In the genomic region with DNA sequence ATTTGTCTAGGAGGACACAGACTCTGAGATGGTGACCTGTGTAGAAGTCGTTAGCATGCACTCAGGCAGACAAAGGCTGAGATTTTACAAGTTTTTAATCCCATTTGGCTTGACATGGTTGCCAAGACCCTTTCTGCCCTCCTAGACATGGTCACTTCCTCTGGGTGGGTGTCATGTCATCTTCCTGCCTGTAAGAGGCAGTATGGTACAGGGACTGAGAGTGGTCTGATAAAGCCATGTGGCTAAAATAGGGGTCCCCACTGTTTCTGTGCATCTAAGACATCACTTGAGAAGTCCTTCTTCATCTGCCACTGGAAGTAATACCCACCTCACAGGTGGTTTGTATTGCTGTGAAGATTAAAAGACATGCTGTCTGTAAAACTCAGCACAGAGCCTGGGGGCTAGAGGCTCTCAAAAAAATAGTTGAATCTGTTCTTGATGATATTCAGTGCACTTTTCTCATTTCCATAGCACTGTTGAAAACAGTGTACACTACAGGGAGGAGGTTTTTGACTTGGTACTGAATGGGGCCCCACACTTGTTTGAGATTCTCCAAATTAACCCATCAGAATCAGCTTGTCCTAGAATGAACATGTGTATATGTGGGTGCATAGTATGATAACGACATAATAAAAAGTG, we compare ENCODE assay signal across 7 mouse cellular contexts. TPM values are rescaled to one million over a fixed set of nuclear protein-coding genes. Genes with fewer than 3 reads are reported as not detected.
DNase-seq lines count a peak whose midpoint lies in the region; ATAC-seq lines count a peak whose summit lies in the region.

No protein-coding gene starts in this region.

- H3K4me3 ChIP-seq in forebrain, embryonic 16.5 days (replicated peaks; ENCODE audit: low read length): no peak overlapping the region

- H3K36me3 ChIP-seq in forebrain, embryonic 16.5 days (ENCODE audit: control insufficient read depth, insufficient read depth): no peaks in the 10 kb centered on the region

- H3K9me3 ChIP-seq in forebrain, embryonic 16.5 days (ENCODE audit: control insufficient read depth, low read length): no peaks in the 10 kb centered on the region

- peaks cover 2% of the 10 kb centered on the region; the same call in 1 of the 2 replicates for H3K4me1 ChIP-seq in forebrain, embryonic 16.5 days (replicated peaks; ENCODE audit: control insufficient read depth, insufficient read depth, low read length)

- H3K27ac ChIP-seq in forebrain, embryonic 16.5 days (ENCODE audit: low read length): no peak overlapping the region

- WGBS in forebrain, embryonic 16.5 days: 40% methylated on average over 2 of the region's 2 CpGs

- ATAC-seq in forebrain, embryonic 16.5 days: peak; percentile 27

- intact Hi-C loops in left cerebral cortex, postnatal 36 days (cut with DNase I): loop anchor here (1.0 to 5.0 kb wide), 3 partner anchors 433 to 648 kb away; no protein-coding TSS in a partner anchor

- peak; percentile 33 to 44 for DNase-seq in left cerebral cortex, adult 18-20 months (ENCODE audit: low spot score in 2 of 2)
- DNase-seq in left cerebral cortex, postnatal 36 days (ENCODE audit: low spot score in 2 of 2): no peak
- peak; percentile 44 for DNase-seq in ZHBTc4 (ENCODE audit: low read depth, low spot score)
- DNase-seq in lung, postnatal 25 days (ENCODE audit: low spot score): peak; percentile 3
- no peak for DNase-seq in right cerebral cortex, postnatal 14 days
- DNase-seq in ovary, postnatal 36 days (ENCODE audit: low spot score): no peak

- H3K9ac ChIP-seq in forebrain, embryonic 16.5 days (replicated peaks; ENCODE audit: low read depth, low read length): no peak overlapping the region

- H3K27me3 ChIP-seq in forebrain, embryonic 16.5 days (replicated peaks; ENCODE audit: control insufficient read depth, insufficient read depth, low read length): peaks cover 2% of the 10 kb centered on the region; the same call in 1 of the 2 replicates

- H3K4me2 ChIP-seq in forebrain, embryonic 16.5 days (ENCODE audit: low read length): no peak overlapping the region

RNA-seq across cellular contexts. Expression of a gene that starts 5.3 kb away (rescaled TPM):
- total RNA-seq in left cerebral cortex, adult 18-20 months (2021): 100 to 1,000 TPM; 250 to 294 TPM
- total RNA-seq in left cerebral cortex, postnatal 36 days (2021): 100 to 1,000 TPM; 229 to 297 TPM
- polyA plus RNA-seq in forebrain, embryonic 16.5 days (2015; fragmentation: Nextera tagmentation; extraction: Ambion mirVana): 173 and 197 TPM in 2 replicates

Comparison
In these comparisons a context has a peak if more than half of its experiments do, and no peak if none do; other contexts are left out.
1. DNase-seq: peak in left cerebral cortex, adult 18-20 months (2 of 2), ZHBTc4 (single experiment) and lung, postnatal 25 days (single experiment); none in left cerebral cortex, postnatal 36 days (0 of 2), right cerebral cortex, postnatal 14 days (single experiment) and ovary, postnatal 36 days (single experiment).